Mouse (Mus musculus) ES-Bruce4 (cell line): ENCODE measurements around the gene Bmf.

Source experiments
- CTCF ChIP-seq: IDR thresholded peaks from one replicate; pipeline ENCODE4 v1.8.1; 2011; ENCODE audit warnings: low read depth, low read length
- EP300 ChIP-seq: IDR thresholded peaks from 2 replicates; pipeline ENCODE4 v1.6.1; 2011; ENCODE audit warnings: low read depth, low read length; ENCODE audit not compliant: insufficient read depth
- POLR2A ChIP-seq: IDR thresholded peaks from one replicate; pipeline ENCODE4 v1.8.1; 2011; ENCODE audit warnings: low read length; ENCODE audit not compliant: insufficient read depth

DNA sequence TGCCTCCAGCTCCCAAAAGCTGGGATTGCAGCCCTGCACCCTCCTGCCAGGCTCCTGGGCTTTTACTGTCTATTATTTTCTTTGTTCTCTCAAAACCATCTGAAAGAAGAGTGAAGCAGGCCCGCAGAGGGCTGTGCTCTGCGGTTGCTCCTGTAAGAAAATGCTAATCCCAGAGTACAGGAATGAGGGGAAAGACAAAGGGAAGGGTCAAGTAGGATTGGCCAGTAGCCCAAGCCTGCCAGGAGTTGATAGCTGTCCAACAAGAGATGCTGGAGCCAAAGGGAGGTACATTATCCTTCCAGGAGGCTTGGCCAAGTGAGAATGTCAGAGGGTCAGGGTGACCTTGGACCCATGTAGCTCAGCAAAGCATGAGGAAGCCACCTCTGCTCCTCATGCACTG lies 2.1 kb upstream of the Bmf start:
- no peak for TF ChIP-seq POLR2A
- TF ChIP-seq CTCF: no peak
- no peak for TF ChIP-seq EP300
